Mouse (Mus musculus) CH12.LX (cell line): ENCODE measurements around the gene Pitpna. TPM values are rescaled to one million over a fixed set of nuclear protein-coding genes. Genes with fewer than 3 reads are reported as not detected.

ENCODE experiments used
- DNase-seq: peaks from one replicate; pipeline ENCODE4 v3.0.0-alpha.2; 2013; ENCODE audit errors: extremely low read depth
- H3K27ac ChIP-seq: 2 replicates; pipeline ENCODE4 v1.5.1; 2012; ENCODE audit warnings: low read depth, mild to moderate bottlenecking, control low read depth, moderate library complexity; ENCODE audit not compliant: insufficient read depth
- H3K27me3 ChIP-seq: replicated peaks from 2 replicates; pipeline ENCODE3; 2012; ENCODE audit warnings: inconsistent platforms
- H3K36me3 ChIP-seq, 2 experiments: replicated peaks in 1 of 2; 2 replicates each; pipeline versions ENCODE3 to v1.6.1; 2012; ENCODE audit warnings: inconsistent platforms in 1 of 2, low read length in 1 of 2, mild to moderate bottlenecking in 1 of 2, mixed read lengths in 1 of 2, moderate library complexity in 1 of 2; ENCODE audit not compliant: control insufficient read depth in 1 of 2, insufficient read depth in 1 of 2
- H3K4me1 ChIP-seq, 2 experiments: 2 replicates each; pipeline ENCODE4 v1.6.1; 2012; ENCODE audit warnings: inconsistent platforms in 1 of 2, moderate library complexity in 1 of 2; ENCODE audit not compliant: insufficient read depth in 2 of 2, control insufficient read depth in 1 of 2
- H3K4me2 ChIP-seq: 2 replicates; pipeline ENCODE4 v1.6.1; 2012; ENCODE audit warnings: low read depth, mild to moderate bottlenecking, control low read depth; ENCODE audit not compliant: poor library complexity, insufficient read depth, severe bottlenecking
- H3K4me3 ChIP-seq, 3 experiments: fragments of 150-350 bp in 1 of 3; sonication (generic) in 1 of 3; replicated peaks in 1 of 3; 2 replicates each; pipeline versions ENCODE3 to v1.5.1; 2011 to 2012; ENCODE audit warnings: low read depth in 2 of 3, low read length in 2 of 3, mild to moderate bottlenecking in 2 of 3, moderate library complexity in 2 of 3, control low read depth in 1 of 3, improper control_type of control experiment in 1 of 3, inconsistent platforms in 1 of 3, mixed read lengths in 1 of 3; ENCODE audit not compliant: poor library complexity in 1 of 3
- H3K79me2 ChIP-seq: replicated peaks from 2 replicates; pipeline ENCODE4 v1.6.1; 2012; ENCODE audit warnings: mild to moderate bottlenecking, moderate library complexity; ENCODE audit not compliant: control insufficient read depth, poor library complexity, insufficient read depth, severe bottlenecking; ENCODE audit errors: extremely low read depth
- H3K9ac ChIP-seq: 2 replicates; pipeline ENCODE4 v1.6.1; 2012; ENCODE audit warnings: low read depth, mild to moderate bottlenecking, control low read depth, moderate library complexity; ENCODE audit not compliant: insufficient read depth
- H3K9me3 ChIP-seq: replicated peaks from 2 replicates; pipeline ENCODE3; 2012; ENCODE audit warnings: low read length, inconsistent platforms, mixed read lengths
- CHD1 ChIP-seq: IDR thresholded peaks from 2 replicates; pipeline ENCODE4 v1.6.1; 2012; ENCODE audit warnings: low read depth, low read length, improper control_type of control experiment, inconsistent platforms
- CTCF ChIP-seq, 2 experiments: IDR thresholded peaks in 1 of 2; conservative IDR thresholded peaks in 1 of 2; 2 replicates each; pipeline ENCODE4 v1.5.1; 2011 to 2012; ENCODE audit warnings: low read depth in 2 of 2, low read length in 2 of 2, improper control_type of control experiment in 1 of 2, inconsistent platforms in 1 of 2, mild to moderate bottlenecking in 1 of 2, moderate library complexity in 1 of 2
- E2F4 ChIP-seq: IDR thresholded peaks from 2 replicates; pipeline ENCODE4 v1.6.1; 2011; ENCODE audit warnings: low read depth, low read length, improper control_type of control experiment; ENCODE audit not compliant: insufficient replicate concordance
- ELF1 ChIP-seq: IDR thresholded peaks from 2 replicates; pipeline ENCODE4 v1.6.1; 2014; ENCODE audit warnings: low read depth, mild to moderate bottlenecking, inconsistent platforms, low read length, improper control_type of control experiment
- EP300 ChIP-seq: IDR thresholded peaks from 2 replicates; pipeline ENCODE4 v1.6.1; 2011; ENCODE audit warnings: low read length, improper control_type of control experiment
- HCFC1 ChIP-seq: IDR thresholded peaks from 2 replicates; pipeline ENCODE4 v1.6.1; 2012; ENCODE audit warnings: low read depth, mild to moderate bottlenecking, inconsistent platforms, low read length, improper control_type of control experiment
- IRF4 ChIP-seq: IDR thresholded peaks from 2 replicates; pipeline ENCODE4 v1.6.1; 2014; ENCODE audit warnings: low read depth, mild to moderate bottlenecking, inconsistent platforms, low read length, improper control_type of control experiment
- JUND ChIP-seq: conservative IDR thresholded peaks from 2 replicates; pipeline ENCODE4 v1.6.1; 2011; ENCODE audit warnings: low read depth, low read length, improper control_type of control experiment
- KAT2A ChIP-seq: IDR thresholded peaks from 2 replicates; pipeline ENCODE4 v1.6.1; 2012; ENCODE audit warnings: low read length, improper control_type of control experiment, inconsistent platforms; ENCODE audit not compliant: insufficient replicate concordance
- MAFK ChIP-seq: IDR thresholded peaks from 2 replicates; pipeline ENCODE4 v1.6.1; 2011; ENCODE audit warnings: low read length, improper control_type of control experiment; ENCODE audit not compliant: insufficient replicate concordance
- MXI1 ChIP-seq: IDR thresholded peaks from 2 replicates; pipeline ENCODE4 v1.6.1; 2011; ENCODE audit warnings: mild to moderate bottlenecking, low read depth, low read length, improper control_type of control experiment
- MYC ChIP-seq: IDR thresholded peaks from 2 replicates; pipeline ENCODE4 v1.6.1; 2011; ENCODE audit warnings: low read depth, mild to moderate bottlenecking, improper control_type of control experiment, low read length
- NRF1 ChIP-seq: IDR thresholded peaks from 2 replicates; pipeline ENCODE4 v1.6.1; 2014; ENCODE audit warnings: low read depth, mild to moderate bottlenecking, inconsistent platforms, low read length, improper control_type of control experiment, moderate library complexity
- POLR2A ChIP-seq: IDR thresholded peaks from 2 replicates; pipeline ENCODE4 v1.6.1; 2011; ENCODE audit warnings: low read depth, mild to moderate bottlenecking, improper control_type of control experiment, low read length
- POLR2AphosphoS2 ChIP-seq: IDR thresholded peaks from 2 replicates; pipeline ENCODE4 v1.6.1; 2011; ENCODE audit warnings: low read depth, low read length, improper control_type of control experiment
- RAD21 ChIP-seq: IDR thresholded peaks from 2 replicates; pipeline ENCODE4 v1.6.1; 2011; ENCODE audit warnings: low read depth, mild to moderate bottlenecking, low read length, improper control_type of control experiment, moderate library complexity
- RCOR1 ChIP-seq: conservative IDR thresholded peaks from 2 replicates; pipeline ENCODE4 v1.6.1; 2012; ENCODE audit warnings: low read depth, mild to moderate bottlenecking, inconsistent platforms, low read length, improper control_type of control experiment
- SIN3A ChIP-seq: IDR thresholded peaks from 2 replicates; pipeline ENCODE4 v1.6.1; 2012; ENCODE audit warnings: low read length, improper control_type of control experiment, inconsistent platforms
- SMC3 ChIP-seq: IDR thresholded peaks from 2 replicates; pipeline ENCODE4 v1.6.1; 2011; ENCODE audit warnings: low read depth, low read length, improper control_type of control experiment
- TCF12 ChIP-seq: IDR thresholded peaks from 2 replicates; pipeline ENCODE4 v1.6.1; 2014; ENCODE audit warnings: low read depth, mild to moderate bottlenecking, inconsistent platforms, low read length, improper control_type of control experiment
- USF1 ChIP-seq: IDR thresholded peaks from 2 replicates; pipeline ENCODE4 v1.6.1; 2014; ENCODE audit warnings: low read depth, mild to moderate bottlenecking, inconsistent platforms, low read length, improper control_type of control experiment
- ZC3H11A ChIP-seq: IDR thresholded peaks from 2 replicates; pipeline ENCODE4 v1.6.1; 2012; ENCODE audit warnings: low read depth, mild to moderate bottlenecking, inconsistent platforms, low read length, improper control_type of control experiment
- ZKSCAN1 ChIP-seq: IDR thresholded peaks from 2 replicates; pipeline ENCODE4 v1.6.1; 2012; ENCODE audit warnings: low read depth, inconsistent platforms, low read length, improper control_type of control experiment, borderline replicate concordance
- dilution Hi-C: fragments of 300-500 bp; cut with MboI; formaldehyde crosslinking; loops from 2 replicates; pipeline ENCODE4 v1.14.3; 2020; ENCODE audit warnings: low sequenced_read_pairs; ENCODE audit not compliant: extremely low pct_unique_long_range_greater_than_20kb, extremely low pct_ligation_motif_present
- in situ Hi-C: fragments of 300-500 bp; cut with MboI; formaldehyde crosslinking; loops from 3 replicates; pipeline ENCODE4 v1.14.3; 2019; ENCODE audit warnings: low sequenced_read_pairs, low pct_ligation_motif_present, low pct_unique_long_range_greater_than_20kb, mixed read lengths
- polyA plus RNA-seq: library from polyadenylated mRNA; unstranded; fragments of >175 nt; gene quantifications from 2 replicates; pipeline ENCODE4 v1.2.1, GENCODE M21; 2012; ENCODE audit warnings: low read depth; ENCODE audit not compliant: insufficient read length
- total RNA-seq, 2 experiments: library from RNA; depleted of rRNA; stranded (reverse); fragments of 300-350 nt in 1 of 2; fragments of >200 nt in 1 of 2; gene quantifications; 2 replicates each; pipeline ENCODE4 v1.2.3; 2012 to 2014

Gene Pitpna
- total and polyA plus RNA-seq, 3 experiments = 61.8 to 243 (median 80.7) TPM

DNA sequence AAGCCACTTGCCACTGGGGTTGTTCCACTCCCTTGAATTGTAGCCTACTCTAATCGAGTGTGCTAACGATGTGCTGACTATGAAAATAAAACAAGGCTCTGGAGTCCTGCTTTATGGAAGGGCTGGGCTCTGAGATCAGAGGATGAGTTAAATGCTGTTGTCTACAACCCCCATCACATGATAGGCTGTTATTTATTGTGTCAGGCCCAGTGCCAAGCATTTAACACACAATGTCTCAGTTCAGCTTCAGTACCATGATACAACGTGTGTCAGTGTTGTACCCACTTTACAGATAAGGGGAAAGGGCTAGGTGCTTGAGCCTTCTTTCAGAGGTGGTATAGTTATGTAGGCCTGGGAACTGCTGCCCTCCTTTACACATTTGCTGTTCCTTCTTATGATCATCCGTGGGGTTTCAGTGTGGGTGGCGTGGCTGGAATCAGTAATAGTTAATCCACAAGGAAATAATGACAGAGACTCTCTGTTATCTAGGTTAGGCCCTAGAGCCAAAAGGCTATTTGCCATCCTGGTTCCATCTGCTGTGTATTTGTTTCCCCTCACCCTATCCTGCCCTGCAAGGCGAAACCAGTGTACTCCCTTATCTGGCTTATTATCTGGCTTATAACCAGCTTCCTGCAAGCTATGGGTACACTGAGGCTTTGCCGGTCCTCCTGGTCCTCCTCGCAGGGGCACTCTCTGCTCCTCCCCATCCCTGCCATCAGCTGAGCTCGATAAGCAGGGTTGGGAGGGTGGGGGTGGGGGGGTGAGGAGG lies 20.4 kb upstream of the Pitpna start:
- Histone ChIP-seq H3K9ac (no peak overlapping the region), H3K4me2 (no peak overlapping the region), H3K27me3 (no peaks in the 10 kb centered on the region), H3K36me3 (peaks cover 20 to 75% of the 10 kb centered on the region in 2 experiments), H3K4me3 (no peak overlapping the region), H3K9me3 (no peaks in the 10 kb centered on the region), H3K79me2 (no peaks in the 10 kb centered on the region), H3K27ac (no peak overlapping the region)
- in situ Hi-C loops (no loop called here), dilution Hi-C loops (no loop called here)
- no peak for DNase-seq
- TF ChIP-seq MAFK = no peak
- no peak for TF ChIP-seq JUND
- TF ChIP-seq HCFC1 = no peak
- TF ChIP-seq POLR2AphosphoS2 = no peak
- TF ChIP-seq, all 38 proteins: peak for 0
- H3K4me1 ChIP-seq = peaks cover 32 to 74% of the 10 kb centered on the region in 2 experiments

DNA sequence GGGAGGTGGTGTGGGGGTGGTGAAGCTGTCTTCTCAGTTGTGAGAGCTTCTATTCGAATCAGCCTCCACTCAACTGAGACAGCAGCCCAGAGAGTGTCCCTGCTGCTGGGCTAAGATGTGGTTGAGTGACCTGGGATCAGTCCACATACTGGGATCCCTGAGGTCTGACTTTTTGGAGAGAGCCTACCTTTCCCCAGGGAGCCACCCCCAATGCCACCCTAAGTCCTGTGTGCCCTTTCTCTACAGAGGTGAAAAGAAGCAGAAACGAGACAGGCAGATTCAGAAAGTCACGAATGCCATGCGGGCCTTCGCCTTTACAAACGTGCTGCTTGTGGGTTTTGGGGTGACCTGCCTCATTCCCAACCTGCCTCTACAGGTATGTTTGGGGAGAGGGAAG lies 19.8 kb upstream of the Pitpna start:
- Histone ChIP-seq H3K27me3 (no peaks in the 10 kb centered on the region), H3K9ac (no peak overlapping the region), H3K9me3 (no peaks in the 10 kb centered on the region), H3K36me3 (peaks cover 20 to 75% of the 10 kb centered on the region in 2 experiments), H3K79me2 (no peaks in the 10 kb centered on the region), H3K4me1 (peaks cover 30 to 74% of the 10 kb centered on the region in 2 experiments), H3K4me3 (no peak overlapping the region), H3K4me2 (no peak overlapping the region), H3K27ac (no peak overlapping the region)
- dilution Hi-C loops (no loop called here), in situ Hi-C loops (no loop called here)
- DNase-seq = no peak
- TF ChIP-seq CHD1 (no peak), RAD21 (no peak), NRF1 (no peak), CTCF (conservative IDR thresholded peaks at IDR 0.05 in 1 of 2, IDR thresholded peaks at IDR 0.05 in 1 of 2; ENCODE audit: low read depth in 2 of 2, low read length in 2 of 2) (no peak), MYC (no peak), KAT2A (no peak), SIN3A (no peak), IRF4 (no peak), POLR2A (no peak), POLR2AphosphoS2 (no peak), SMC3 (no peak), ELF1 (no peak), USF1 (no peak), RCOR1 (no peak), ZKSCAN1 (no peak), TCF12 (no peak), EP300 (no peak), MXI1 (no peak), ZC3H11A (no peak), E2F4 (no peak)
